Mouse (Mus musculus): Measurements from ENCODE around the gene Gm20441. TPM values are rescaled to one million over a fixed set of nuclear protein-coding genes. Genes with fewer than 3 reads are reported as not detected.

Gene Gm20441
- polyA plus RNA-seq, 1 experiment from 2014 or later: not detected

DNA sequence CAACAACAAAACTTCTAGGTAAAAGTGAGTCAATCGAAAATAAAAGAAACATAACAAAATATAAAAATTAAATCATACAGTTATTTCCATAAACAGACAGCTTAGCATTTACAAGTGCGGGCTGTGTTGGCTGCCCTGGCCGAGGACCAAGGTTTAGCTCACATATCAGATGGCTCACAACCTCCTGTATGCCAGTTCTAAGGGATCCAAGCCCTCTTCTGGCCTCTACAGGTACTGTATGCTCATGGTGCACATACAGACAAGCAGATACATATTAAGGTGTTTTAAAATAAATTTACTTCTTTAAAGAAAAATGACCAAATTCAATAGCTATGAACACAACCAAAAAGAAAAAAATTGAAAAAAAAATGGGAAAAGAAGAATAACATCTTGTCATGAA, 20.4 kb downstream of the Gm20441 start:
- H3K9ac ChIP-seq (ENCODE audit: low read length): no peak overlapping the region
- no peak overlapping the region for H3K4me3 ChIP-seq (ENCODE audit: low read depth, low read length)
- H3K27ac ChIP-seq (ENCODE audit: low read depth): no peak overlapping the region
- DNase-seq (ENCODE audit: low spot score): no peak
- peaks cover 12% of the 10 kb centered on the region; the same call in 1 of the 2 replicates for H3K36me3 ChIP-seq (ENCODE audit: control insufficient read depth, insufficient read depth, low read length)
- H3K27me3 ChIP-seq (replicated peaks; ENCODE audit: control insufficient read depth, insufficient read depth, low read length): no peaks in the 10 kb centered on the region
- H3K9me3 ChIP-seq (ENCODE audit: control insufficient read depth, low read length): no peaks in the 10 kb centered on the region
- H3K4me2 ChIP-seq (ENCODE audit: low read length): no peak overlapping the region
- WGBS: 95% methylated on average over 3 of the region's 3 CpGs
- ATAC-seq (replicated peaks; ENCODE audit: low FRiP score, low TSS enrichment, low read depth): no peak
- peaks cover 5% of the 10 kb centered on the region; the same call in 1 of the 2 replicates for H3K4me1 ChIP-seq (replicated peaks; ENCODE audit: control insufficient read depth, insufficient read depth, low read length)

- H3K27ac ChIP-seq (ENCODE audit: low read depth): no peak overlapping the region
- no peak for DNase-seq (ENCODE audit: low spot score)
- H3K27me3 ChIP-seq (replicated peaks; ENCODE audit: control insufficient read depth, insufficient read depth, low read length): no peaks in the 10 kb centered on the region
- H3K9ac ChIP-seq (ENCODE audit: low read length): no peak overlapping the region
- H3K4me3 ChIP-seq (ENCODE audit: low read depth, low read length): no peak overlapping the region
- no peak for ATAC-seq (replicated peaks; ENCODE audit: low FRiP score, low TSS enrichment, low read depth)
- peaks cover 43% of the 10 kb centered on the region for H3K36me3 ChIP-seq (ENCODE audit: control insufficient read depth, insufficient read depth, low read length)
- no peaks in the 10 kb centered on the region for H3K4me1 ChIP-seq (replicated peaks; ENCODE audit: control insufficient read depth, insufficient read depth, low read length)
- H3K4me2 ChIP-seq (ENCODE audit: low read length): no peak overlapping the region
- WGBS: 91% methylated on average over 11 of the region's 11 CpGs
- H3K9me3 ChIP-seq (ENCODE audit: control insufficient read depth, low read length): no peaks in the 10 kb centered on the region
These were observed 24.0 kb downstream of the Gm20441 start for GRCm38 (mm10) chr10:75756719-75757118.

GRCm38 (mm10) chr10:75744017-75744416, 36.7 kb downstream of the Gm20441 start:
- Histone ChIP-seq H3K4me3 (ENCODE audit: low read depth, low read length) (no peak overlapping the region), H3K4me1 (replicated peaks; ENCODE audit: control insufficient read depth, insufficient read depth, low read length) (no peaks in the 10 kb centered on the region), H3K4me2 (ENCODE audit: low read length) (no peak overlapping the region), H3K27me3 (replicated peaks; ENCODE audit: control insufficient read depth, insufficient read depth, low read length) (no peaks in the 10 kb centered on the region), H3K27ac (ENCODE audit: low read depth) (no peak overlapping the region), H3K9ac (ENCODE audit: low read length) (no peak overlapping the region), H3K9me3 (ENCODE audit: control insufficient read depth, low read length) (no peaks in the 10 kb centered on the region), H3K36me3 (ENCODE audit: control insufficient read depth, insufficient read depth, low read length) (peaks cover 72% of the 10 kb centered on the region)
- DNase-seq (ENCODE audit: low spot score) (peak; percentile 92), ATAC-seq (replicated peaks; ENCODE audit: low FRiP score, low TSS enrichment, low read depth) (peak; percentile 89)
- WGBS: 39% methylated on average over 3 of the region's 3 CpGs

DNA sequence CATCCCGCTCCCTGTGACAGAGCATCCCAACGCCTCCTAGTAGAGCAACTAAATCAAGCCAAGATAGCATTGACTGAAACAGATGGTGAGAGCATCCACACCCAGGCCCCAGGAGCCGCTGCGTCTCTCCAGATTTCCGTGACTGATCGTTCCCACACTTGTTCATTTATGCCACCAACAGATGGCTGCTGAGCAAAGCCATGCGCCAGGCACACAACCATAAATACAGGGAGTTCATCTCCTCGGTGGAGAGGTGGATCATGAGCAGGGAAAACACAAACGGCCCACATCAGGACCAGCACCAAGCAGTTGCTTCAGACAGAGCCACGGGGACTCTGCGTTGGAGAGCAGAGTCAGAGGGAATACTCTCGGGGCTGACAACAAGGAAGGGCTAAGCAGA, 37.4 kb downstream of the Gm20441 start:
- Histone ChIP-seq H3K4me1 (replicated peaks; ENCODE audit: control insufficient read depth, insufficient read depth, low read length) (no peaks in the 10 kb centered on the region), H3K9ac (ENCODE audit: low read length) (no peak overlapping the region), H3K9me3 (ENCODE audit: control insufficient read depth, low read length) (no peaks in the 10 kb centered on the region), H3K4me2 (ENCODE audit: low read length) (no peak overlapping the region), H3K27me3 (replicated peaks; ENCODE audit: control insufficient read depth, insufficient read depth, low read length) (no peaks in the 10 kb centered on the region), H3K27ac (ENCODE audit: low read depth) (no peak overlapping the region), H3K4me3 (ENCODE audit: low read depth, low read length) (no peak overlapping the region), H3K36me3 (ENCODE audit: control insufficient read depth, insufficient read depth, low read length) (peaks cover 75% of the 10 kb centered on the region)
- no peak for ATAC-seq (replicated peaks; ENCODE audit: low FRiP score, low TSS enrichment, low read depth)
- no peak for DNase-seq (ENCODE audit: low spot score)
- WGBS: 86% methylated on average over 12 of the region's 12 CpGs

DNA sequence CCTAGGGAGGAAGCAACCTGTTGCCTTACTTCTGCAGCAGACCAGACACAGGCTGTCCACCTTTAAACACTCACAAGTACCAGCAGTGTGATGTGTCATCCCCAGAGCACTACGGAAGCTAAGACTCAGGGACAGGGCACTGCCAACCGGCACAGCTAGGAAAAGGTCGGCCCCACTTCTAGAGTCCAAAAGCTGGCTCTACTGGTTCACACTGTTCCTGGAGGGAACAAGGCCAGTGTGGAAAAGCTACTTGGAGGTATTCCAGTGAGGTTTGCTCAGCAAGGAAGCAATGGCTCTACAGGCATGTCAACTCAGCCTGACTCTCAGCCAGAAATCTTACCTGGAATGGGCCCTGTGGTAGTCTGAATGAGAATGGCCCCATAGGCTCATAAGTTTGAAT, 39.9 kb downstream of the Gm20441 start:
- Histone ChIP-seq H3K9ac (ENCODE audit: low read length) (no peak overlapping the region), H3K27ac (ENCODE audit: low read depth) (no peak overlapping the region), H3K36me3 (ENCODE audit: control insufficient read depth, insufficient read depth, low read length) (peaks cover 77% of the 10 kb centered on the region), H3K4me2 (ENCODE audit: low read length) (no peak overlapping the region), H3K27me3 (replicated peaks; ENCODE audit: control insufficient read depth, insufficient read depth, low read length) (no peaks in the 10 kb centered on the region), H3K4me3 (ENCODE audit: low read depth, low read length) (no peak overlapping the region), H3K9me3 (ENCODE audit: control insufficient read depth, low read length) (no peaks in the 10 kb centered on the region), H3K4me1 (replicated peaks; ENCODE audit: control insufficient read depth, insufficient read depth, low read length) (no peaks in the 10 kb centered on the region)
- 96% methylated on average over 3 of the region's 3 CpGs for WGBS
- ATAC-seq (replicated peaks; ENCODE audit: low FRiP score, low TSS enrichment, low read depth): no peak
- DNase-seq (ENCODE audit: low spot score): no peak

DNA sequence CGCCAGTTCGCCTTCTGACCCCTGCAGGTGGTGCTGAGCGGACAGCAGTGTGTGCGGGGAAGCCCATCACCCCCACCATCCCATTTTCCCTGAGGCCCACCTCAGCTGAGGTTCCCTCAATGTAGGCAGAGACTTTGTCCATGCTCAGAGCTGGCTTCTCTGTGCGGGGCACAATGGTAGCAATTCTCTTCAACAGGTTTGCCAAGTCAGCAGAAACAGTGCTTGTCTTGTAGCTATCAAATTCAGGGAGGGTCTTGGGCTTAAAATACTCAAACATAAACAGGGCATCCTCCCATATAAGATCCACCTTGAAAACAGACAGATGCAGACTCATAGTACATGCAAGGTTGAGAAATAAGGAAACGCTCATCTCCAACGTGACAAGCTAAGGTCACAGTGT, 55.3 kb downstream of the Gm20441 start:
- H3K4me2 ChIP-seq (ENCODE audit: low read length): no peak overlapping the region
- no peak overlapping the region for H3K27ac ChIP-seq (ENCODE audit: low read depth)
- H3K4me1 ChIP-seq (replicated peaks; ENCODE audit: control insufficient read depth, insufficient read depth, low read length): no peaks in the 10 kb centered on the region
- H3K9me3 ChIP-seq (ENCODE audit: control insufficient read depth, low read length): no peaks in the 10 kb centered on the region
- no peak for ATAC-seq (replicated peaks; ENCODE audit: low FRiP score, low TSS enrichment, low read depth)
- 94% methylated on average over 7 of the region's 7 CpGs for WGBS
- H3K27me3 ChIP-seq (replicated peaks; ENCODE audit: control insufficient read depth, insufficient read depth, low read length): no peaks in the 10 kb centered on the region
- no peak for DNase-seq (ENCODE audit: low spot score)
- H3K4me3 ChIP-seq (ENCODE audit: low read depth, low read length): no peak overlapping the region
- H3K9ac ChIP-seq (ENCODE audit: low read length): no peak overlapping the region
- peaks cover 89% of the 10 kb centered on the region for H3K36me3 ChIP-seq (ENCODE audit: control insufficient read depth, insufficient read depth, low read length)

Other genes with a start within 250 kb of the Gm20441 start
- 2.3 and 3.0 TPM in 2 replicates for gene Lrrc75b, start 220.6 kb downstream of the Gm20441 start, polyA plus RNA-seq (2014; fragmentation: Nextera tagmentation; extraction: Ambion mirVana)
- 6.7 and 12.4 TPM in 2 replicates for gene Ggt1, start 219.3 kb downstream of the Gm20441 start, polyA plus RNA-seq (2014; fragmentation: Nextera tagmentation; extraction: Ambion mirVana)
- 7.8 and 8.4 TPM in 2 replicates for gene Ggt5, start 191.6 kb downstream of the Gm20441 start, polyA plus RNA-seq (2014; fragmentation: Nextera tagmentation; extraction: Ambion mirVana)
- gene Susd2, start 136.9 kb downstream of the Gm20441 start, polyA plus RNA-seq (2014; fragmentation: Nextera tagmentation; extraction: Ambion mirVana): 11.8 and 13.0 TPM in 2 replicates
- 39.7 and 47.2 TPM in 2 replicates for gene Cabin1, start 16.6 kb downstream of the Gm20441 start, polyA plus RNA-seq (2014; fragmentation: Nextera tagmentation; extraction: Ambion mirVana)
- 57.4 and 64.9 TPM in 2 replicates for gene Ddt, start 7.5 kb downstream of the Gm20441 start, polyA plus RNA-seq (2014; fragmentation: Nextera tagmentation; extraction: Ambion mirVana)
- gene Gstt3, start 460 bp upstream of the Gm20441 start, polyA plus RNA-seq (2014; fragmentation: Nextera tagmentation; extraction: Ambion mirVana): 28.0 and 28.7 TPM in 2 replicates
- gene Gstt1, start 17.6 kb upstream of the Gm20441 start, polyA plus RNA-seq (2014; fragmentation: Nextera tagmentation; extraction: Ambion mirVana): 11.4 and 11.6 TPM in 2 replicates
- not detected in 2 replicates for gene Gstt4, start 41.6 kb upstream of the Gm20441 start, polyA plus RNA-seq (2014; fragmentation: Nextera tagmentation; extraction: Ambion mirVana)
- gene Gstt2, start 56.5 kb upstream of the Gm20441 start, polyA plus RNA-seq (2014; fragmentation: Nextera tagmentation; extraction: Ambion mirVana): 39.6 and 41.3 TPM in 2 replicates
- 3,019 and 3,193 TPM in 2 replicates for gene Mif, start 79.3 kb upstream of the Gm20441 start, polyA plus RNA-seq (2014; fragmentation: Nextera tagmentation; extraction: Ambion mirVana)
- 2.2 and 2.6 TPM in 2 replicates for gene Derl3, start 112.5 kb upstream of the Gm20441 start, polyA plus RNA-seq (2014; fragmentation: Nextera tagmentation; extraction: Ambion mirVana)
- 189 and 192 TPM in 2 replicates for gene Smarcb1, start 140.7 kb upstream of the Gm20441 start, polyA plus RNA-seq (2014; fragmentation: Nextera tagmentation; extraction: Ambion mirVana)
- 82.3 and 123 TPM in 2 replicates for gene Chchd10, start 152.2 kb upstream of the Gm20441 start, polyA plus RNA-seq (2014; fragmentation: Nextera tagmentation; extraction: Ambion mirVana)
- 40.9 and 56.8 TPM in 2 replicates for gene Mmp11, start 155.5 kb upstream of the Gm20441 start, polyA plus RNA-seq (2014; fragmentation: Nextera tagmentation; extraction: Ambion mirVana)
- not detected in 2 replicates for gene Gm867, start 159.7 kb upstream of the Gm20441 start, polyA plus RNA-seq (2014; fragmentation: Nextera tagmentation; extraction: Ambion mirVana)
- gene Vpreb3, start 162.1 kb upstream of the Gm20441 start, polyA plus RNA-seq (2014; fragmentation: Nextera tagmentation; extraction: Ambion mirVana): 0.73 TPM in 1 of 2 replicates, not detected in the other
- not detected in 2 replicates for gene Gm5134, start 173.6 kb upstream of the Gm20441 start, polyA plus RNA-seq (2014; fragmentation: Nextera tagmentation; extraction: Ambion mirVana)